Mouse (Mus musculus) urinary bladder, postnatal 25 days (tissue): ENCODE data around the gene Smn1.
A peak's percentile ranks its signal among the peaks of the same experiment; 100 is the strongest.
"Not testable (repeated sequence)": the region's sequence is repeated elsewhere in the genome, so short reads cannot be mapped to it uniquely, and the experiment has no call there.

Experiments used
- DNase-seq: peaks from one replicate; pipeline ENCODE4 v3.0.0; 2022; ENCODE audit warnings: low spot score

The Smn1 gene

DNA sequence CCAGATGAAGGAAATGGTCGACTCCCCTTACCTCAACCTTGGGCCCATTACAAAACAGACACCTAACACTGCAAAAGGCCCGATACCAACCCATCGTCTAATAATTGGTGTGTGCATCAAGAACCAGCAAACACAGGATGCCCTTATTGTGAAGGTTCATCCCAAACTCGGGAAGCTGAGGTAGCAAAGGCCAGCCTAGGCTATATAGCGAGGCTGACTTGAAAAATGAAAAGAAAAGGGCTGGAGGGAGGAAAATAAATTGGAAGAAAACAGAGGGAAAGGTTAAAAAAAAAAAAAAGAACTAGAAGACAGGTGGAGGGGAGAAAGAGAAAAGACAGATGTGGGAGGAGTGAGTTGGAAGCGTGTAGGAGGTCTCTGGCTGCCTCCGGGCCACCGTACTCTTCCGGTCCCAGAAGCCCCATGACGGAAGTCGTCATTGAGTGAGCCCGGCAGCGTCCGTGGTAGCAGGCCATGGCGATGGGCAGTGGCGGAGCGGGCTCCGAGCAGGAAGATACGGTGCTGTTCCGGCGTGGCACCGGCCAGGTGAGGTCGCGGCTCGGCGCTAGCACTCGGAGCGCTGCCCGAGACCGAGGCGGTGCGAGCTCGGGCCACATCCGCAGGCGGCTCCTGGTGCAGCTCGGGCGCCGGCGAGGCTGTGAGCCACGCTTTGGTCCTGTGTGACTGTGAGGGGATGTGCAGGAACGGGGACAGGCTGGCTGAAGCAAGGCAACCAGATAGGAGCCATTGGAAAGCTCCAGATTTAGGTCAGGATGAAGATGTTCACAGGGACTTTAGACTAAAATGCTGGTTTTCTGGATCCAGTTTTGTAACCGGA is at the start of gene Smn1:
Gene Smn1 (plus strand): TSS at position 430 of the 835 bp plus-strand sequence.
- DNase-seq: peak; percentile 90

DNA sequence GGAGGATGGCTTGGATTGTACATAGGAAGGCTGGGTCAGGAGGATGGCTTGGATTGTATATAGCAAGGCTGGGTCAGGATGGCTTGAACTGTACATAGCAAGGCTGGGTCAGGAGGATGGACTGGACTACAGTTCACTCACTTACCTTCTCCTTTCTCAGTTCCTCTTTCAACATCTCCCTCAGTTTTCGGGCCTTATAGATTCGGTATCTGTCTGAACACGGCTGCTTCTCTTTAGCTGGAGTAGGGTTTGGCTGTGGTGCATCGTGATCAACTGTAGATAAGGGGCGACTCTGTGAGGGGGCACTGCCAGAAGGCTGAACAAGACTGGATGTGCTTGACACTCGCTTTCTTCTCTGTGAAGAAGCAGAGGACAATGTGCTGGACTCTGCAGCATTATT is 25.8 kb upstream of the Smn1 start:
- no peak for DNase-seq

DNA sequence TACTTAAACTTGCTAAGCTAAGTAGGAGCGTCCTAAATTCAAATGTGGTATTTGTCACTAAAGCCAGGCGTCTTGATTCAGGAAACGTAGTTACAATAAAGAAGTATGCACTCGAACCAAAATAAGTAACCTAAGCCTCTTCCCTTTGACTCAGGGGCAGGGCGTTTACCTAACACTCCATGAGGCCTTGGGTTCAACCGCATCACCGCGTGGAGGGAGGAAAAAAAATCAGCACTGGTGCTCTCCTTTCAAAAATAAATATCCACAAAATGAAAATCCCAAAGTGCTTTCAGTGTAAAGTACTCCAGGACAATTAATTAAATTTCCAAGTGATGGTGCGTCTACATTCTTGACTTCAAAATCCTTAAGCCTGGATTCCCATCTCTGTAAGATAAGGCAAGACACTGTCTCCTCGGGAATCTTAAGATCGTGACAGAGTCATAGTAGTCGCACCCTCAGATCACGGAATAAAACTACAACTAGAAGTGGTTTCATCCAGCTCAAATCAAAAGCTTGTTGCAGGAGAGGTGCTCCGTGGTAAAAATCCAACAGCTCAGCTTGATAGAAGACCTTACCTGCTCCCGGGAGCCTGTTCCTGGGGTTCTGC is 21.5 kb upstream of the Smn1 start:
- DNase-seq: no peak

DNA sequence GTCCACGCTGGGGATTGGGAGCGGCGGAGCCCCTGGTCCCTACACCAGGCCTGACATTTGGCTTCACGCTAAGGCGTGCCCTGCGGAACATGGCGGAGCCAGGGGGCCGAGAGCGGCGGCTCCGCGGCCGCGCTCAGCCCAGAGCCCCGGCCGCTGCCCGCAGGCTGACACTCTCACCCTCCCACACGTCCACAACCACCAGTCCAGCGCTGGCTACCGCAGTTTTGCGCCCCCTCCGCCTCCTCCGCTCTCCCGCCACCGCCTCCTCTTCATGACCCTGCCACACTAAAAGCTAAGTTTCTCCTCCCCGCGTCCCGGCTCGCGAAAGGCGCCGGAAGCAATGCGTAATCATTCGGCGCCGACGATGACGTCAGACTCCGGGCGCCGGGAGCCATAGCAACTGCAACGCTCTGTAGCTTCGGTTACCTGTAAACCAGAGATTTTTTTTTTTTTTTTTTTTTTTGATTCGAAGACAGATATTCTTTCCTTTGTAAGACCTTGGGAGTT is 20.9 kb upstream of the Smn1 start, which contains the start of gene Bdp1:
Gene Bdp1 (minus strand): TSS at position 323 of the 507 bp plus-strand sequence.
- DNase-seq: peak; percentile 97

DNA sequence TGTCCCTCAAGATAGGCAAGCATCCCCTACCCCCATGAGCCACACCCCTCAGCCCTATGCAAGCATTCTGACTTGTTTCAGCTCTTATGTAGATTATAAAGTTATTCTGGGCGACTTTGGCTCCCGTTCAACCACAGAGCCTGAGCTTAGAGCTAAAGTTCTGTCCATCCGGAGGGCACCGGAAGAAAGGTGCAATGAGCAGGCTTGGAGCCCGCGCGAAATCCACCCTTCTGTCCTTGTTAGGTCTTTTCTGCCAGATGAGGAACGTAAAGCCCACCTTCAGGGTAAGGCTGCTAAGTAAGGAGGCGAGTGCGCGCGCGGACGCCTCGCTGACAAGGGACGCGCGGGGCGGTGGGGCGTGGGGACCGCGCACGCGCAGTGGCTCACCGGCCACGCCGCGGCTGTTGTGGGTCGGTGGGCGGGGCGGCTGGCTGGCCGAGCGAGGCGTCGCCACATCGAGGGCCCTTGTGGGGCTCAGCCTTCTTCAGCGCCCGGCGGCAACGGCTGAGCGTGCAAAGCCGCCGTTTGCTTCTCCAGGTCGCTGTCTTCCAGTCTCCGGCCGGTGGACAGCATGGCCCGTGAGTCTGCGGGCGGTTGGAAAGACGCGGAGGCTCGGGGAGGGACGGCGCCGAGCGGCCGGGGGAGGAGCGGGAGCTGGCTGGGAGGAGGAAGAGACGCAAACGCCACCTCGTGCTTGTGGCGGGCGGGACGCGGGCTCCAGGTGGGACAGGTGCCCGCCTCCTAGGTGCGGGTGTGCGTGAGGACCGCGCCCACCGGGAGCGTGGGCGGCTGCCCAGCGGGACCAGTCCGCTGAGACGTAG is 16.8 kb upstream of the Smn1 start, which contains the start of gene Serf1:
Gene Serf1 (plus strand): TSS at position 361 of the 821 bp plus-strand sequence.
- peak; percentile 83 for DNase-seq

DNA sequence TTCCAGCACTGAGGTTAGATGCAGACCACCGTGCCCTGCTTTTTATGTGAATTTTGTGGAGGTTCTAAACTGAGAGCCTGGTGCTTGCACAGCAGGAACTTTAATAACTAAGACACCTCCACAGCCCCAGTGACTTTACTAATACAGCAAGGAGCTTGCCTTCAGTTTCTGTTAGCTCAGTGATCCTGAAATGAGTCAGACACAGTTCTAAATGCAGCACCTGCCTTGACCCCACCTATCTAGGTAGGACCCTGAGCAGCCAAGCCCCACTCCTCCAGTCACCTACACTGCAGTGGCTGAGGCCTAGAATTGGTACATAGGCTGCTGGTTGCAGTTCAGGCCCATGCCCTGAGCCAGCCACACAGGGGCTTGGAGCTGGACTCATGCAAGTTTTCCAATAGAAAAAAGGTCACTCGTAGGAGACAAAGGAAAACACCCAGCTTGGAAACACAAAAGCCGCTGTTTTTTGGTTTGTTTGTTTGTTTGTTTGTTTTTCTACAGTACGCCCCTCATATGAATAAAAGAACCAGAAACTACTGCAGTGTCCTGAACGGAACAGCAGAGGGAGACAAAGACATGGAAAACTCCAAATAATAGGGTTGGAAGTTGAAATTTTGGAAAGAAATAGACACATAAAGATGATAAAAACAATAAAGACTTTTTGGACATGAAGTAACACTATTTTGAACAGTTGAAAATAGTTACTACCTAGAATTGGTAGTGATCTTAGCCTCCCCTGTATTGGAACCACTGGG is 12.3 kb upstream of the Smn1 start:
- DNase-seq: no peak

DNA sequence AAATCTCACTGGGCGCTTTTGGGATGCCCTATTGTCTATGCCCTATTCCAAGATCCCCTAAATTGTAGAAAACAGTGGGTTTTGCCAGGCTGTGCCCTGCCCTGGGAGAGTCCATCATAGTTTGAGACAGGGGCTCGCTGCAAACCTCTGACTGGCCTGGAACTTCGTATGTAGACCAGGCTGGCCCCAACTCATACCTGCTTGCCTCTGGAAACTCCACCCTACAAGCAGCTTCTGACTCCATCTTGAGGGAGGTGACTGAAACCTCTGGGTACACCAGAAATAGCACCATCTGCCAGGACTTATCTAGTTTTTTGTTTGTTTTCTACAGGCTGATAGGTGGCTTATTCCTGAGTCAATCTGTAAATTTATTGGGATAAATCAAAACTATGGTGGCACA is 682 bp upstream of the Smn1 start:
- DNase-seq: no peak

DNA sequence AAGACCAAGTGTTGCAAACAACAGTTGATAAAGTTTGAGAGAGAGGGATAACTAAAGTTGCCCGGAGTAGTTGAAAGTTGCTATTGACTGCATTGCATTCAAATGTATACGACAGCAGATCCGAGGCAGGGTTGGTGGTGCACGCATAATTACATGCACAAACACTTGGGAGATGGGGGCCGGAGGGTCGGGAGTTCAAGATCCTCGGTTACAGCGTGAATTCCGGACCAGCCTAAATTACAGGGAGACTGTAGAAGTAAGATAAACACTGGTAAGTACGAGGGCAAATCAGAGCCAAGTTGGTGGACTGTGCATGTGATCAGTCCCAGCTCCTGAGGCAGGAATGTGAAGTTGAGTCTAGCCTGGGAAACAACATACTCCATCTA is 599 bp downstream of the Smn1 start:
- no peak for DNase-seq

DNA sequence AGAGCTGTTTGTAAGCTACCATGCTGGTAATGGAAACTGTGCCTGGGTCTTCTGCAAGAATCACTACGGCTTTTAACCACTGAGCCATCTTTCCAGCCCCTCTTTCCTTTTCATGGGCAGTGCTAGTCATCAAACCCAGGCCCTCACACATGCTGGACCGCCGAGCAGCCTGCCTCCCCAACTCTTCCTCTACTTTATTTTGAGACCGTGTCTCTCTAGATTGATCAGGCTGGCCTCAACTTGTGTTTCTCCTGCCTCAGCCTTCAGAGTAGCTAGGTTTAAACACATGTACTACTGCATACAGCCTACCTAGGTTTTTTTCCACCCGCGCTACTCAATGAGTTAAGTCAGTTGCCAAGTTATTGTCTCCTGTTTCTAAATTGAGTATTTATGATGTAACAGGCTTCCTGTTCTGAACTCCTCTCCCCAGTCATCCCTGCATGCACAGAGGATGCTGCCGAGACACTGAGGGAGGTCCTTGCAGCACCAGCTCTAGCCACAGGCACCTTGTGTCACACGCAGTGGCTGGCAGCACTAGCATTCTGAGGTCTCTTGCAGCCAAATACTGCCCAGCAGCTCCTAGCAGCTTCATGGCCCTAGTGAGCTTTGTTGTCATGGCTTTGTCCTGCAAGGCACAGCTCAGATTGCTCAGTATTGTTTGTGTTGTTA is 17.1 kb downstream of the Smn1 start:
- no peak for DNase-seq

DNA sequence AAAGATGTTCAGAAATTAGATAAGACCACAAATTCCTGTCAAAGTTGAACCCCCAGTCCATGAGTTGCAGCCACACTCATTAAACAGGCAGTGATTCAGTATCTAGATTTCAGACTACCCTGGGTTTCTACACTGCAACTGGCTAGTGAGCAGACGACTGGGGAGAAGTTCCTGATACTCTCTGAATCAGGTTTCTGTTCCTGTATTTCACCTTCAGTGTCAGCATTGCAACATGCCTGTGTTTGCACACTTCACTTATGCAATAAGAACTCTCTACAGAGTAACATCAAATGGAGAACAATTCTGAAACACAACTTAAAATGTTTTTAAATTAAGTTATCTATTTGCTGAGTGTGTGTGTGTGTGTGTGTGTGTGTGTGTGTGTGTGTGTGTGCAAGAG is 28.0 kb downstream of the Smn1 start:
- no peak for DNase-seq

DNA sequence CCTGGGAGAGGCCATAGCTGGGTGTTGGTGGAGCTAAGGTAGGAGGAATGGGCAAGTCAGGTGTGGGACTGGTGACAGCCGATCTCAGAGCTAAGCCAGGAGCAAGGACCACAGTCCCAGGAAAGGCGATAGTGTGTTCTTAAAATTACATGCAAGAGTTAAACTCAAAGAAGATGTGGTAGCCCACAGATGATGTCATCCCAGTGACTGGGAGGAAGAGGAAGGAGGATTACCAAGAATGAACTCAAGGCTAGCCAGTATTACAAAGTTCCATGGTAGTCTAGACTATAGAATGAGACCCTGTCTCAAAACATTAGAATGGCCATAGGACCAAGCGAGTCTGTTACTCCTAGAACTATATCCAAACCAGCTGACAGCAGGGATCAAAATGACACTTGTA is 32.0 kb downstream of the Smn1 start:
- no peak for DNase-seq

DNA sequence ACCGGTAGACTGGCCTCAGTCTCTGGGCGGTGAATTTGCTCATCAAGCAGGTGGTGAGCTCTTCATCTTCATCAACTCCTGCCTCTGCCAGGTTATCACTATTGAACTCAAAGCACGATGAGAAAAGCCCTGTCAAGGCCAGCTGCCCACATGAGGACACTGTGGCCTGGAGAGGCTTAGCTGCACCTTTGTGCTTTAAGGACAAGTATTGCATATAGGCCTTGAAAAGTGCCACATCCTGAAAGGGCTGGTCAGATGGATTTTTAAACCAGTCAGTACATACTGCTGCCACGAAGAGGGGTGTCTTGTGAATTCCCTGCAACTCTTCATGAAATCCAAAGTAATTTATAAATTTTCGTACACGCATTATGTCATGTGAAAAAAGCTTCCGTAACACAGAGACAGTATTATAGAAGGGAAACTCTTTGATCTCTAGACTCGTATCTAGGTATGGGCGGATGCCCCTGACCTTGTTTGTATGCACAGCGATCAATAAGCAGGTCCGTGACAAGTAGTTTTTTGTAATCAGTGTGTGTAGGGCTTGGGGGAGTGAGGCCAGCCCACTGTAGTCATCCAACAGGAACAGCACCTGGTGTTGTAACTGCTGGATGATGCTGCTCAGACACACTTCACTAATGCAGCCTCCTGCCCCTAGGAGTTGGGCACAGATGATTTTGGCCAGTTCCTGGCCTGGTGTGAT is 36.7 kb downstream of the Smn1 start:
- DNase-seq: not testable (repeated sequence)

DNA sequence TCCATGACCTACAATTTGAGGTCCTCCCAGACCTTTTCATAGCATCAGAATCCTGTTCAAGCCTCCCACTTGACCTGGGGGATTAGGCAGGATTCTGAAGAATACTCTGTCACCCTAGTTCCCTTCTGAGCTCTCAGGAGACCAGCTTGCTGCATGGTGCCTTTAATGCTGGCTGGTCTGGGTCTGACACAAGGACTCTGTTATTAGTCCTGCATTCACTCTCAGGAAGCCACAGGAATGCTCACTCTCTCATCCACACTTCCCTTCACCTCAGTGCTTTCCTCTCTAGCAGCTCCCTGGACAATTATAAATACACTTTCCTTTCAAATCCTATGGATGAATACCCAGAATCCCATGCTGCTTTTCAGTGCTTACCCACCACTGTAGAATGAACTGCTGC is 37.8 kb downstream of the Smn1 start:
- not testable (repeated sequence) for DNase-seq

DNA sequence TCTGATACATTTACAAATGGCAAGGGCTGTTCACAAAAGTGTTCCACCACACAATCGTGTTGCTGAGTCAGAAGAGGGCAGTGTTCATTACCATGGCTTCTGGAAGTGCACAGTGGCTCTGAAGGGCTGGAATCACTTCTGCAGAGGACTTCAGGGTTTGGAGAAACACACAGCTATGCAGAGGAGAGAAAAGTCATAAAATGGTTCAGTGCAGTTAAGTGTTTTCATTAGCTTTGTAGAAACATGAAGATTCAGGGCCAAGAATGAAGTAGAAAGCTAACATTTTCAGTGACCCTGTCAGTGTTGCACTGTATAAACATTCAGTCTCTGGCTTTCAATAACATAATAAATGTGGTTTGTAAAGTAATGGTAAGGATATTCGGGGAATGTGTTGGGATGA is 41.7 kb downstream of the Smn1 start:
- DNase-seq: not testable (repeated sequence)

DNA sequence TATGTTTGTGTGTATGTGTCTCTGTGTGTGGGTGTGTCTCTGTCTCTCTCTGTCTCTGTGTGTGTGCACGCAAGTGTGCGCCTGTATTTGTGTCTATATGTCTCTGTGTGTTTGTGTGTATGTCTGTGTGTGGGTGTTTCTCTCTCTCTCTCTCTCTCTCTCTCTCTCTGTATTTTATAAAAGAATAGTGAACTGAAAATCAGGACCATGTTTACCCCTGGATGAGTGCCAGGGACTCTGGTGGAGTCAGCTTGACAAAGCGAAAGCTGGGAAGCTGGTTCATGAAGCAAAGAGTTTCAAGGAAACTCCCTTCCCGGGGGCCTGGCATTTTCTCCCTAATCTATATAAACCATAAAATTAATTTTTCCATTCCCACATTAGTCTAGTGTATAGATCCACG is 49.7 kb downstream of the Smn1 start:
- not testable (repeated sequence) for DNase-seq

DNA sequence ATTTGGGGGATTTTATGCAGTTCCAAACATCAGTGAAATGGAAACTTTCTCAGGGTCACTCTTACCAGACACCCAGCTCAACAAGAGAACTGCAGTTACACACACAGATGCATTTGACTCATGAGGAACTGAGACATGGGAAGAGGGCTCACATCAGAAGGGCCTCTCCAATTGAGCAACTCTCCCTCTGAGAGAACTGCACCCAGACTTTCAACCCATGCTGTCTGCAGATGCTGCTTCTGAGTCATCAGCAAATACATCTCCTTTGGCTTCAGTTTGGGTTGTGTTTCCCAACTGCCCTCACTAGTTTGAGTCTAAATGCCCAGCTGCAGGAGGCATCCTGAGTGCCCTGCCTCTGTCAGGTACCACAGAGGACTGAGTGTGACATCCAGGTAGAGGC is 58.5 kb downstream of the Smn1 start:
- DNase-seq: not testable (repeated sequence)
